Mouse (Mus musculus) adrenal gland, postnatal 4 days (tissue): ENCODE measurements at regions not wholly inside any gene's neighbourhood (a gene's known extent, or its start where the extent isn't known, plus 50 kb on each side); places are given as distances from the start of the nearest gene placed in this dataset.

Source experiments
- DNase-seq, 2 experiments: peaks; one replicate each; pipeline ENCODE4 v3.0.0; 2021 to 2022; ENCODE audit warnings: low spot score in 2 of 2, mixed read lengths in 2 of 2

GRCm38 (mm10) chr1:183622341-183622740 lies 204.3 kb downstream of the Hhipl2 start:
- no peak for DNase-seq

- no peak for DNase-seq
These were observed 206.3 kb downstream of the Hhipl2 start for GRCm38 (mm10) chr1:183624266-183624665.

GRCm38 (mm10) chr1:183633810-183634209 lies 215.8 kb downstream of the Hhipl2 start:
- no peak for DNase-seq

DNA sequence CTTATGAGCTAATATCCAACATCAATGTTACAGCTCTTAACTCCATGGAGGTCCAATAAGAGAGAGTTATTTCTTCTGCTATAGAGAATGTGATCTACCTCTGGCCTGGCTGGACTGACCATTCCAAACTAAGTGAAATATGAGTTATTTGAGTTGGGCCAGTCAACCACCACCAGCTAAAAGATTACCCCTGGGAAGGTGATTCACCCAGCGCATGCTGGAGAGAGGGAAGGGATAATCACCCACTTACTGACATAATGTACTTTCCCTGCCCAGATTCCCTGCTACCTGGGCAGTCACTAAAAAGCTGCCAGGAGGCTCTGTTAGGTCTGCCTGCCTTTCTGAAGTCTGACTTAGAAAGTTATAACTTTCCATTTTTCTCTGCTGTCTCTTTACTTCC lies 216.8 kb downstream of the Hhipl2 start:
- DNase-seq: no peak

DNA sequence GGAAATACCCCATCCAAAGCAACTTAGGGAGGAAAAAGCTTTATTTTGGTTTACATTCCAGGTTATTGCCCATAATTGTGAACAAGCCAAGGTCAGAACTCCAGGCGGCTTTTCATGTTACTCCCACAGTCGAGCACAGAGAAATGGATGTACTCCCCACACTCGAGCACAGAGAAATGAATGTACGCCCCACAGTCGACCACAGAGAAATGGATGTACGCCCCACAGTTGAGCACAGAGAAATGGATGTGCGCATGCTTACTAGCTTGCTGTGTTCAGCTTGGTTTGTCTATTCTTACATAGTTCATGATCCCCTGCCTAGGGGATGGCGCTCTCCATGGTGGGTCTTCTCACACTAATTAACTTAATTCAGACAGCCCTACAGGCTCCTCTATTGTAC lies 219.2 kb downstream of the Hhipl2 start:
- DNase-seq: no peak

DNA sequence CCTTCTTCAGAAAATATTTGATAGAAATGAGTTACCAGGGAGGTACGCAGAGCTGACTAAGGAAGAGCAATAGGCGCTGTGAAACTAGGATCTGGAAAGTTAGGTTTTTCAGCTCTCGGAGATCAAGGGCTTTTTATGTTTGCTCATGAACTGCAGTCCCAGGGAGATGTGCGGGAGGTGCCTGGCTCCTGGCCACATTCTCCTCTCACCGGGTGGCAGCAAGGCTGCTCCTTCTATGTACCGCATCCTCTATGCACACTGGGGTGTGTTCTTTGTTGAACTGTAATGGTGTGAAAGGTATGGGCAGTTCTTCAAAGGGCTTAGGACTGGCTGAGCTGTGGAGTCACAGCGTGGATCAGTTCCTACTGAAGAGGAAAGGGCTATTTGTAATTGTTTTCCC lies 221.3 kb downstream of the Hhipl2 start:
- no peak for DNase-seq

- DNase-seq: no peak
These were observed 222.6 kb downstream of the Hhipl2 start for GRCm38 (mm10) chr1:183640568-183640967.

DNA sequence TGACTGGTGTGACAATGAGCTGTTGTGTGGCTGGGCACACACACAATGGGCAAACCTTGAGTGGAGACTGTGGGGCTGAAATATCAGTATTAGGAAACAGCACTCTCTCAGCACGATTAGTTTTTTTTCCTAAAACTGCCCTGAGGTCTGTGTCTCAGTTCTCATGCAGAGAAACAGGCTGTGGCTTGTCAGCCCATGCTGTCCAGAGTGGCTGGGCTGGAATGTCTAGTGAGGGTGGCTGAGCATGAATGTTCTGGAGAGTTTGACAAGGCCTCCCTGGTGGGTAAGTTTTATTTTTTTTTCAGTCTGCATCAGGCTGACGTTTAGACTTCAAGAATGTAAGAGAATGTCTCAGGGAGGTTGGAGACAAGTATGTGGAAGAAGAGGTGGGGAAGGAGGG lies 226.0 kb downstream of the Hhipl2 start:
- DNase-seq: no peak

DNA sequence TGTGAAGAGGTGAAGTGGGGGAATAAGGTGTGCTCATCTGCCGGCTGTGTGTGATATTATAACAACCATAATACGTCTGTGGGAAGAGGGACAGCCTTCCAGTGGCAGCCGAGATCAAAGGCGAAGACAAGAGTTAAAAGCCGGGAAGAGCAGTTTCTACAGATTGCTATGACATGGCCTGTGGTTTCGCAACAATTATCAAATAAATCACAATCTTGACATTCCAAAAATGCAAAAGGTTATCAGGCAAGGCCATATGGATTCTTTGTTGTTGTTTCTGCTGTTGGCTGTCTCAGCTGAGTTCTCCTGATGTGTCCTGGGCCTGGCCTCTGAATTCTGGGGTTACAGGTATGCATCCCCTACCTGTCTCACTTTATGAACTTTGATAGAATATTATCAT lies 235.9 kb downstream of the Hhipl2 start:
- DNase-seq: no peak

DNA sequence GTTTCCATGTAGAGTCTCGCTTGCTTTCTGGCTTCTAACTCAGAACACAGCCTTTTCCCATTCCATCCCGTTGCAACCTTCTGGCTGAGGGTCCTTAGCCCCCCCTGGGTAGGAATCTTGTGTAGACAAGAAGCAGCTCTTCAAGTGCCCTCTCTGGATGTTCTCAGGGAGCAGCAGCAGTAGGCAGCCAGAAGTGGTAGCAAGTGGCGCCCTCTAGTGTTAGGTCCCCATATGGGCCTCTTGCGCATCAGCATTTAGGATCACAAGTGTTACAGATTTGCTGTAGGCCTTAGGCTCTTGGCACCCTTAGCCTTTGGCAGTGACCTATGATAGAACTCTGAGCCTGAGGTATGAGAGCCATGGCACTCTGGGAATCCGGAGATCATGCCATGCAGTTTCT lies 239.0 kb downstream of the Hhipl2 start:
- DNase-seq: peak; percentile 28 to 35

- DNase-seq: no peak
These were observed 242.5 kb downstream of the Hhipl2 start for GRCm38 (mm10) chr1:183660541-183660940.

DNA sequence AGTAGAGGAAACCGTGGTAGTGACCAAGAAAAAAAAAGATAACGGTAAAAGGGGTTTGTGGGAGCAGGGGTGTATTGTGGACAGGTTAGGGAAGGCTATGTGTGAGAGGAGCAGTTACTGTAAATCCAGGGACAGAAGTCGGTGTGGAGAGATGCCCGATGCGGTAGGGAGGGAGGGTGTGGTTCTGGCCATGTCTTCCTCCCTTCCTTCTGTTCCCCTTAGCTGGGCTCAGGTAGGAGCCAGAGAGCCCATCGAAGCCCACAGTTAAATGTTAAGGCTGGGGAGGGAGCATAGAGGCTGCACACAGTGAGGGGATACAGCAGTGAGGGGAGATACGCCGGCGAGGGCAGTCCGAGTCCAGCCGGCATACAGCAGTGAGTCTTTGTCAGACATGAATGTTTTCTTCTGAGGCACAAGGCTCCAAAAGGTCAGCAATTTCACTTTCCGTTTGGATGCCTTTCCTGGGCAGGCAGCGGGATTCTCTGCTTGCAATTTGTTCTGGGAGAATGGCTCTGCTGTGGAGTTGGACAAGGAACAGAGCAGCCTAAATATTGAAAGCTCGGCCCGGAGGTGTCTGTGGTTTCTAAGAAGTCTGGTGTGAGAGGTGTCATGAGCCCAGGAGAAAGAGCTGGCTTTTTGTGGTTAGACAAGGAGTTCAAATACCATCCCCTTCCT lies 244.5 kb downstream of the Hhipl2 start:
- DNase-seq: no peak

DNA sequence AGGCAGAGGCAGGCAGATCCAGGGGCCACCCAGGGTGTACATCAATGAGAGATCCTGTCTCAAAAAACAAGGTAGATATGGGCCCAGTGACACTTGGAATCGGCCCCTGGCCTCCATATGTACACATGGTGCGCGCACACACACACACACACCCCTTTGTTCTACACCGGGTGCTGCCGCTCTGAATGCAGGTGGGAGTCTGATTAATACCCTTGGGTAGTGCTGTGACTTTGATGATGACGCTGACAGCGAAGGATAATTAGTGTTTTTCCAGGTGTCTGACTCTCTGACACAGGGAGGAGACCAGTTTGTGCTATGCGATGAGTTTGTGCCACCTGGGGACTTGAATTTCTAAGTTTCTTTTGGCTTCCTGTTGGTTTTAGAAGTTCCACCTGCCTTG lies 251.3 kb downstream of the Hhipl2 start:
- DNase-seq: no peak

GRCm38 (mm10) chr1:183669674-183670073 lies 251.7 kb downstream of the Hhipl2 start:
- no peak for DNase-seq

GRCm38 (mm10) chr1:183670542-183670941 lies 252.5 kb downstream of the Hhipl2 start:
- DNase-seq: no peak

GRCm38 (mm10) chr1:183671541-183671940 lies 253.5 kb downstream of the Hhipl2 start:
- no peak for DNase-seq

GRCm38 (mm10) chr1:183672521-183672920 lies 254.5 kb downstream of the Hhipl2 start:
- no peak for DNase-seq

DNA sequence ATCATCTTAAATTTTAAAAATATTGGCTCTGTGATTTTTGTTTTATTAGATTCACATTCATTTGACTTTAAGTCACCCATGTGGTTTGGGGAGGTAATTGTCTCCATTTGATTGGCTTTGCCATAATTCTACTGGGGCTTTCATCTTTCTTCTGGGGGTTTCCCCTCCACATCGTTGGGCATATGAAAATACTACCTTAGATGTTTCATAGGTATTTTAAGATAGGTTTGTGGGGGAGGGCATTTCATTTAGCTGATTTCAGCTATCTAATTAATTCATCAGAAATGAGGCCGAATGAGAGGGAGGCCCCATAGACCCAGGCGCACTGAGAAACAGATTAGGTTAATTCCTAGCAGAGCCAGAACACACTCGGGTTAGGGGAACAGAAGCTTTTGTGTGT lies 259.6 kb downstream of the Hhipl2 start:
- DNase-seq: no peak

DNA sequence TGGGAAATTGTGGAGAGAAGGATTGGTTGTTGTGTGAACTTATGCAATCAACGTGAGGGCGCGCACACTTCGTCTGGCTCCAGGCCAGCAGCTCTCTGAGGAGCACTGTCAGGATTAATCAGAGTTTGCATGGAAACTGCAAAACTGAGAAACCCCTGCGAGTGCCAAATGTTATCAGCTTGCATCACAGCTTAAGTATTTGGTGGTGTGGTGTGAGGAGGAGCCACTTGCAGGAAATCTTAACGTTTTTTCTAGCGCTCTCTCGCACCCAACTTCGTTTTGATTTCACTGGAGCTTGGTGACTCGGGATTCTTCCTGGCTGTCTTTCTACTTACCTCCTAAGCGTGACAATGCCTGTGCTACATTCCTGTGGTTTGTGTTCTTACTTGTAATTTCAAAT lies 261.9 kb downstream of the Hhipl2 start:
- no peak for DNase-seq

DNA sequence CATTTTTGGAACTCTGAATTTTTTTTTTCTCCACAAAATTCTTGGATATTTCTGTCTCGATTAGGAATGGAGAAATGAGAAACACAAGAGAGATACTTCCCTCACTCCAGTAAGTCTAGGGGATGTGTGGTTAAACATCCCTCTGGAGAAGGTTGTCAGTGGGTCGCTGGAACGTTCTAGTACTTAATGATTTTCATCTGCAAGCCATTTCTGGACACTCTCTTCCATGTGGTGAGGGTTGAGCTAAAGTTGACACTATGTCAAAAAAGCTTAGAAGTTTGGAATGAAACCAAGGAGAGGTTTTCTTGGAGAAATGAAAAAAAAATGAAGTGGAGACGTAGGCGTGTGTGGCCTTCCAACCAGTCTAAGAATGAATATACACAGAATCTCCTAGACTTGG lies 268.0 kb downstream of the Hhipl2 start:
- DNase-seq: no peak

- DNase-seq: no peak
These were observed 274.7 kb downstream of the Hhipl2 start for GRCm38 (mm10) chr1:183692756-183693155.

DNA sequence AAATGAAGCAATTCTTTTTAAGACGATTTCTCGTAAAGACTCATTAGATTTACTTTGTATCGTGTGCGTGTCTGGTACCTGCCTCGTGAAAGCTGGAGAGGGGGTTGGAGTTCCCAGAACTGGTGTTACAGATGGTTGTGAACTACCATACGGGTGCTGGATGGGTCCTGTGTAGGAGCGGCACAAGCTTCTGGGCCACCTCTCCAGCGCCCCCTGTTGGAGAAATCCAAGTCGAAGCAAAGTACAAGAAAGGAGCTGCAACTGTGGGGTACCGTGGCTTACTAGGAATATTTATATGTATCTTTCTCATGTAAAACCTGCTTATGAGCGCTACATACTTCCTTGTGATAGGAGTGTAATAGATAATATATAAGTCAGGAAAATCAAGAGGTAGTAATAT lies 281.3 kb downstream of the Hhipl2 start:
- DNase-seq: no peak

DNA sequence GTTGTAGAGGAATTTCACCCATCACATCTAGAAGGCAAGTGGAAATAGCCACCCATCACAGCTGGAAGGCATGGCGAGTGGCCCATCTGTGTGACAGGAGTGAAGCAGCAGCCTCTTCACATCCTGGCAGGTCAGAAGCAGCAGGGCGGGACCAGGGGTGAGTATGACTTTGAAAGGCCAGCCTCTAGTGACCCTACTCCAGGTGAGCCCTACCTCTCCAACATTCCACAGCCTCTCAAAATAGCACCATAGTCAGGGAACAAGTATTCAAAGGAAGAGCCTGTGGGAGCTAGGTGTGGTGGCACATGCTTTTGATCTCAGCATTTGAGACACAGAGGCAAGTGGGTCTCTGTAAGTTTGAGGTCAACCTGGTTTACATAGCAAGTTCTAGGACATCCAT lies 284.9 kb downstream of the Hhipl2 start:
- DNase-seq: no peak

DNA sequence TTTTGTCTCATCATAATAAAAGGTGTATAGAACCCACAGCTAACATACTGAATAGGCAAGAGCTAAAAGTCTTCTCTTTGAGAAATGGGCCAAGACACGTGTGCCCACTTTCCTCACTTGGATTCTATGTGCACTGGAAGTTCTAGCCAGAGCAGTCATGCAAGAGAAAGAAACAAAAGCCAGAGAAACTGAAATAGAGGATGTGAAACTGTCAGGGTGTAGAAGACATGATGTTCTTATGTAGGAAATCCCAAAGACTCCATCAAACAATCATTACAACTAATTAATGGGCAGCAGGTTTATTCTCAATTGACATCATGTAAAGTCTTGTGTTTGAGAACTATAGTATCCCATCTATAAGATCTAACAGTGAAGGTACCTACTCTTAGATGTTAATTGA lies 294.9 kb downstream of the Hhipl2 start:
- no peak for DNase-seq
